Mouse (Mus musculus) liver (tissue): ENCODE data around the gene Gm7102.
"Not testable (repeated sequence)": the region's sequence is repeated elsewhere in the genome, so short reads cannot be mapped to it uniquely, and the experiment has no call there.

Source experiments
- DNase-seq: peaks from one replicate; pipeline ENCODE4 v3.0.0-alpha.2; 2020; ENCODE audit warnings: mixed read lengths

Gm7102 gene

GRCm38 (mm10) chr19:61175756-61176324 lies at the start of gene Gm7102:
Gene Gm7102 (minus strand): TSS chr19:61176309.
- no peak for DNase-seq

GRCm38 (mm10) chr19:61224678-61225525 lies 48.8 kb upstream of the Gm7102 start:
- DNase-seq: peak; percentile 11

GRCm38 (mm10) chr19:61223706-61224328 lies 47.7 kb upstream of the Gm7102 start:
- no peak for DNase-seq

GRCm38 (mm10) chr19:61207506-61207905 lies 31.4 kb upstream of the Gm7102 start:
- DNase-seq: not testable (repeated sequence)

GRCm38 (mm10) chr19:61199836-61200235 lies 23.7 kb upstream of the Gm7102 start:
- peak; percentile 21 for DNase-seq

- DNase-seq: peak; percentile 88
These were observed 23.2 kb upstream of the Gm7102 start for GRCm38 (mm10) chr19:61199316-61199715.

- DNase-seq: not testable (repeated sequence)
These were observed 7.5 kb upstream of the Gm7102 start, which contains the start of gene Gm6020 for GRCm38 (mm10) chr19:61183590-61183989. Gene Gm6020 (plus strand): TSS chr19:61183890.

GRCm38 (mm10) chr19:61151701-61152420 lies 24.2 kb downstream of the Gm7102 start:
- DNase-seq: peak; percentile 22

- peak; percentile 66 for DNase-seq
These were observed 24.8 kb downstream of the Gm7102 start for GRCm38 (mm10) chr19:61151372-61151700.

GRCm38 (mm10) chr19:61141299-61141698 lies 34.8 kb downstream of the Gm7102 start:
- DNase-seq: no peak

GRCm38 (mm10) chr19:61140342-61141206 lies 35.5 kb downstream of the Gm7102 start, which contains the start of gene Zfp950:
Gene Zfp950 (minus strand): TSS chr19:61140840.
- DNase-seq: peak; percentile 85

GRCm38 (mm10) chr19:61138655-61139054 lies 37.5 kb downstream of the Gm7102 start:
- DNase-seq: no peak

GRCm38 (mm10) chr19:61131096-61131495 lies 45.0 kb downstream of the Gm7102 start:
- DNase-seq: no peak
